Mouse (Mus musculus): Measurements from ENCODE around the gene Myo3b. TPM values are rescaled to one million over a fixed set of nuclear protein-coding genes. Genes with fewer than 3 reads are reported as not detected.

Myo3b gene
- polyA plus RNA-seq (2012), result not detected in 2 replicates

DNA sequence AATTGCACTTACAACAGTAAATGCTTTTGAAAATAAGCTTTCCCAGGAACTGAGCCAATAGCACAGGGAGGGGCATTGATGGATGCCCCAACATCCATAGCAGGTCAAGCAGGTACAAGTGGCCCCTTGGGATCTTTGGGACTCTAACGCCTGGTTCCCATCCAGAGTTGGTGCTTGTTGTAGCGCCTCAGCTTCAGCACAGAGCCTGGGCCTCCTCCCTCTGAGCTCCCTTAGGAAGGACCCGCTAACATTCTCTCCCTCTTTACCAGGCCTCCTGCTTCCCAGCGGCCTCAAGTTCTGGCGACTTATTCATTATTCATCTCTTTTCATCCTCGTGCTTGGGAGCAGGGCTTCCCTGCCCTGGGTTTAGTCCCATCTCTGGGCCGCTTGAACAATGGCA lies at the start of gene Myo3b:
Gene Myo3b, plus strand, starts transcription at position 375 of the 400 bp plus-strand sequence.
- TF ChIP-seq GATA1 (IDR thresholded peaks at IDR 0.05; ENCODE audit: low read length), result no peak

DNA sequence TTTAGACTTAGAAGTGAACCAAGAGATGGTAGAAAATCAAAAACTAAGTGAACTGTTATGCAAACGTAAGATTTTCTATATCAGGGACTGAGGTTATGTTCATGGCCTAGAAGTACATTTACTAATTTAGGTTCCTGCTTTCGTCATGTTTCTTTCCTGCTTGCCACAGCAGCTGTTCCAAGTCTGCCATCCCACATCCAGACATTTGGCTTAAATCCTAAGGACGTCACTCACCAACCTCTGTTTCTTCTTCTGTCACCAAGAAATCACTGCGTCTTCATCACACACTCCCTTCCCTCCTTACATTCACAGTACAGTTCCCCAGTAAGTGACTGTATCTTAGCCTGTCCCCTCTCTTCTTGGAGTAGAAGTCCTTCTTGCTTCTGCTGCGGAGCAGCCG lies 49.7 kb upstream of the Myo3b start:
- no peak for TF ChIP-seq GATA1 (IDR thresholded peaks at IDR 0.05; ENCODE audit: low read length)

- TF ChIP-seq GATA1 (IDR thresholded peaks at IDR 0.05; ENCODE audit: low read length), result no peak
Observed at GRCm38 (mm10) chr2:69990647-69991046, 48.3 kb upstream of the Myo3b start.

DNA sequence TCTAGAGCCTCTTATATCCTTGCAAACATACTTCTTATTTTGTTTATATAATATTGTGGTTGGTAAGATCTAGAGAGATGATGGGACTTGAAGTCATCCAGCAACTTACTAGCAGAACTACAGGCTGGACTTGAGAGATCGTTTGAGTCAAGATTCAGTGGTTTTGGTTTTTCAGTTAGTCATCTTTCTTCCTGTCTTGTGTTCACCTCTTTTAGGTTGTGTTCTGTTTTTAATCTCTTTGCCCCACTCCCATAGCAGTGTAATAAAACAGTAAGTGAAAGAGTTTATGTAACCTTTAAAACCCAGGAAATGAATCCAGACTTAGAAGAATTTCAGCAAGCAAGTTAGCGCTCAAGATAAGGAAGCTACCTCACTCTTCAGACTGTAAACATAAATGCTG lies 44.1 kb upstream of the Myo3b start:
- TF ChIP-seq GATA1 (IDR thresholded peaks at IDR 0.05; ENCODE audit: low read length), result no peak

DNA sequence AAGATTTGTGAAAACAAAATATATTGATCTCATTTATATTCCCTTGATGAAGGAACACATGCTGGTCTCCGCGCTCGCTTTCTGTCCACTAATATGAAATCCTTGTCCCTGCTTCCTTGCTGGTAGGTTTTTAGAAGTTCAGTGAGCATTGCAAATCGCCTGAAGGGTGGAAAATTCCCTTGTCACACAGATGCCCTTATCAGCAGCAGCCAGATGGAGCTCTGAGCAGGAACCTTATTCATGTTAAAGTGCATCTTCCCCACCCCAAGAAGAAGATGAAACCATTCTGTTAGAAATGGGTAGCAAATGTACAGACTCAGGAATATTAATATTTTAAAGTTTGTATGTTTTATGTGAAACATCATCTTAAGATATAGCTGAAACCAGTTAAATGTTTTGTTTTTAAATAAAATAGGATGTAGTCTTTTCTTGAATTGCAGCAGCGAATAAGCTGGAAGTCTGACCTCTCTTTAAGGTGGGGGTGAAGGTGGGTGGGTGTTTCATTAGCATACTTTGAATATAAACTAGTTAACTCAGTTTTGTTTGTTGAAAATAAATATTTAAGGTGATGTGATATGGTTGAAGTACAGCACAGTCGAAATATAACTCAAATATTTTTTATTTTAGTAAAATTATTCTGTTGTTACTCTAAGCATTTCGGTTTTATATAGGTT lies 39.7 kb upstream of the Myo3b start:
- peak; percentile 60 for TF ChIP-seq GATA1 (IDR thresholded peaks at IDR 0.05; ENCODE audit: low read length)

DNA sequence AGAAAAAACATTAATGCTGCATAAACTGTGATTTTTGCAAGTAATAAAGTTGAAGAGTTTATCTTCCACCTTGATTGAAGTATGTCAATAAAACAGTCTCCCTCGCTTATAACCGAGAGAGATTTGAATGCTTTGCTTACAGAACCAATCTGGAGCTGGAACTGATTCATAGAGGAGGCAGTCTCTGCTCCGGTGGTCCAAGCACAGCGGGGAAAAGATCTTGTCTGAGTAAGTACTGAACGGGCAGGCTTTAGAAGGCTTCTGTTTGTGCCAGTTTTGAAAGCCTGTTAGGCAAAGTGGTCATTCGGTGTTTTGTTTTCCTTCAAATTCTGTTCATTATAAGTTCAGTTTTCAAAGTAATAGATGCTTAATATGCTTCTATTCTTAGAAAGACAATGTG lies 38.6 kb upstream of the Myo3b start:
- TF ChIP-seq GATA1 (IDR thresholded peaks at IDR 0.05; ENCODE audit: low read length), result no peak

GRCm38 (mm10) chr2:70006492-70006891 lies 32.4 kb upstream of the Myo3b start:
- no peak for TF ChIP-seq GATA1 (IDR thresholded peaks at IDR 0.05; ENCODE audit: low read length)

DNA sequence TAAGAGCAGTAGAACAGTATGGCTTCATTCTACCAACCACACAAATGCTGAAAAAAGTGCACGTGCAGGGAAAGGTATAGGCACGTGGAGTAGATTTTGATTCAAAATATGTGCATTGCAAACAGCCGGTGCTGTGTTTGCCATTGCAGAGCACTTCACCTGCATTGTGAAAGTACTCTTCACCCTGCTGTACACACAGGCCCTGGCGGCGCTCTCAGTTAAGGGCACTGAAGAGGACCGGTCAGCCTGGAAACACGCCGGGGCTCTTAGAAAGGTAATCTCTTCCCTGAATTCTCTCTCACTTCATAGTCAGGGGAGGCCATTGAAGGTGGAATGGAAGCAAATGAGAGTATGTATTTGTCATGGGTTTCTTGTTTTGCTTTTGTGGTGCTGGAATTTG lies 26.0 kb upstream of the Myo3b start:
- no peak for TF ChIP-seq GATA1 (IDR thresholded peaks at IDR 0.05; ENCODE audit: low read length)

DNA sequence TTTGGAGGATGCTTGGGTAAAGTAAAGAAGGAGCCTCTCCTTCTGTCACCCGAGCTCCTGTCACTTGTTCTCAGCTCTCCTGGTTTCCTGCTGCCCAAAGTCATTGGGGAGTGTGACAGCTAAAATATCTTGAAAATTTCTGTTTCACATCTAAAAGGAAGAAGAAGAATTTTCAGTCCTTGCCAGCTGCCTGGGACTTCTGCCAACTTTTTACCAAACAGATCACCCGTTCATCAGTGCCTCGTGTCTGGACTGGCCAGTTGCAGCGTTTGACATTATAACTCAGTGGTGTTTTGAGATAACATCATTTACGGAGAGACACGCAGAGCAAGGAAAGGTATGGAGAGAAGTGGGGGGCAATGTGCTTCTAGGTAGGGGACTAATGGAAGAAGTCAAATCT lies 20.7 kb upstream of the Myo3b start:
- TF ChIP-seq GATA1 (IDR thresholded peaks at IDR 0.05; ENCODE audit: low read length), result no peak

GRCm38 (mm10) chr2:70024454-70024853 lies 14.5 kb upstream of the Myo3b start:
- no peak for TF ChIP-seq GATA1 (IDR thresholded peaks at IDR 0.05; ENCODE audit: low read length)

DNA sequence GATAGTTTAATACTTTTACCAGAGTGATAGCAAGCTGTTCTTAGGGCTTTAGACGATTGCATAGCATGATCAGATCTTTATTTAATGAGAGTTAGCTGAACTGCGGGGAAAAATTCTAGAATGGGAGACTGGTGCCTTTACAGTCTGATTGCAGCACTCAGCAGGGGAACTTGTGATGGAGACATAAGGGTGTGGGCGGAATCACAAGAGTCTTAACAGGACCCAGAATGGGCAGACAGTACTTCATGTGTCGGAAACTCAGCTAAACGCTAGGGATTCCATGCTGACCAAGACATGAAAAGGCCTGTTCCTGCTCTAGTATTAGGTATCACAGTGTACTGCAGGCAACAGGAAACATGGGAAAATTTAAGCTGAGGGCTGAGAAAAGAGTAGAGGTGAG lies 13.2 kb upstream of the Myo3b start:
- TF ChIP-seq GATA1 (IDR thresholded peaks at IDR 0.05; ENCODE audit: low read length), result no peak

GRCm38 (mm10) chr2:70031472-70031871 lies 7.5 kb upstream of the Myo3b start:
- TF ChIP-seq GATA1 (IDR thresholded peaks at IDR 0.05; ENCODE audit: low read length), result no peak

GRCm38 (mm10) chr2:70034895-70035294 lies 4.0 kb upstream of the Myo3b start:
- no peak for TF ChIP-seq GATA1 (IDR thresholded peaks at IDR 0.05; ENCODE audit: low read length)

GRCm38 (mm10) chr2:70035358-70035757 lies 3.6 kb upstream of the Myo3b start:
- no peak for TF ChIP-seq GATA1 (IDR thresholded peaks at IDR 0.05; ENCODE audit: low read length)

- TF ChIP-seq GATA1 (IDR thresholded peaks at IDR 0.05; ENCODE audit: low read length), result no peak
Observed at GRCm38 (mm10) chr2:70037221-70037620, 1.7 kb upstream of the Myo3b start.

DNA sequence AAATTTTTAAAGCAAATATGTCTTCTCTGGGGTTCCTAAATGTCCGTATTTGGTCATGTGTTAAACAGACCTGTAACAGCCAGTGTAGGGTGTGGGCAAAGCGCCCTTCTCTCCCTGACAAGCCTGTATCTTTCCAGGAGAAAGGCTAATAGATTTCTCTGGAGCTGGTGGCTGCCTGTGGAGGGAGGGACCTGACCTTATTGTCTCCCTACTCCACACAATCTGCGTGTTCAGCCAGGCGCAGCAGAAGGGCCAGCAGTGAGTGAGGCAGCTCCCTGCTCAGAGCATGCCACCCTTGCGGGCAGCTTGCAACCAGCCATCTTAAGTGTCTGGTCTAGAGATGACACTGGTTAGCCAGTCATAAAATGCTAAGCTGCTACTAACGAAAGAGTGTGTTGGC lies 5.5 kb downstream of the Myo3b start:
- no peak for TF ChIP-seq GATA1 (IDR thresholded peaks at IDR 0.05; ENCODE audit: low read length)

DNA sequence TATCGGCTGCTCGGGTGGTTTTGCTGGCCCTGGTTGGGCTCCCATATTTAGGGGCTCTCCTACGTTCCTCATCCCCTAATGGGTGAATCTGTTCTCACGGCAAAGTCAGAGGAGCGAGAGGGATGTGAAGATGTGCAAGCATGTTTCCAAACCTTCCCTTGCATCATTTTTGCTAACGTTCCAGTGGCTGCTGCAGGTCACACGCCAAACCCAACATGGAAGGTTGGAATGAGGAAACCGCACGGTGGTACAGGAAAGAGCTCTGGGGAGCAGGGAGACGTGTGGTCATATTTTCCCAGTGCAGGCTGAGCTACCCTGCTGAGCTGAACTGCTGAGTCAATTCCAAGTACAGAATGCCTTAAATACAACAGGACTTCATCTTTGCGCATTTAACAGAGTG lies 8.9 kb downstream of the Myo3b start:
- no peak for TF ChIP-seq GATA1 (IDR thresholded peaks at IDR 0.05; ENCODE audit: low read length)

- no peak for TF ChIP-seq GATA1 (IDR thresholded peaks at IDR 0.05; ENCODE audit: low read length)
Observed at GRCm38 (mm10) chr2:70053803-70054202, 14.9 kb downstream of the Myo3b start.

Measured in G1E-ER4 (cell line).